Comparison of ENCODE assay signal across 16 mouse cellular contexts in the genomic region with DNA sequence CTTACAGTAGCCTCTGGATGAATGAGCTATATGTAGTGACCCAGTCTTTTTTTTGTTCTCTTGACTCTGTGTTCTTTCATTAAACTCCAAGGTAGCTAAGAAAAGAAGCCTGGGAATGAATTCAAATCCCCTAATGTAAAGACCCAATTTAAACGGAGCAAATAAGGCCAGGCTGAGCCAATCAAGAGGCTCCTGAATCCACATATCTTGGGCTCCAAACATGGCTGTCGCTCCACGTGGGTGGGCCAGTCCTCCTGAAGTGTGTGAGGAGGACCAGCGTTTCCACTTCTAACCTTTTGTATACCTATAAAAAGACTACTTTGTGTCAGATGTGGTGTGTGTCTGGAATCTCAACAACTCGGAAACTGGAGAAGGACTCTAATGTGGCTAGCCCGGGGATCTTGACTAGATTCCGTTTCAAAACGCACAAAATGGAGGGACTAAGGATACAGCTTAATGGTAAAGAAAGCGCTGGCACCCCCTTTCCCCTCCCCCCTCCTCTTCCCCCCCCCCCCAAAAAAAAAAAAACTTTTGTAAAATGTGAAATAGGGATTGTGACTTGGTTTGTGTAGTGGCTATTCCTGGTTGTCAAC.
"Had no signal": no experiment of that assay in that cellular context is flagged by ENCODE, and none has a peak within 500 bp of the region (broad histone marks: within the 10 kb centered on the region; RNA-seq: fewer than 3 reads in every experiment).

No protein-coding gene starts in this region.

- H3K9me3 ChIP-seq: neural tube, embryonic 13.5 days; neural tube, embryonic 15.5 days; stomach, embryonic 15.5 days had no signal

- H3K27ac ChIP-seq: neural tube, embryonic 13.5 days; neural tube, embryonic 15.5 days; stomach, embryonic 15.5 days; stomach, postnatal 0 days had no signal

- H3K36me3 ChIP-seq: stomach, embryonic 15.5 days had no signal

- H3K4me1 ChIP-seq: neural tube, embryonic 13.5 days; neural tube, embryonic 15.5 days; stomach, embryonic 15.5 days had no signal

- H3K4me3 ChIP-seq: neural tube, embryonic 13.5 days; neural tube, embryonic 15.5 days; stomach, embryonic 15.5 days had no signal

- DNase-seq: retina, postnatal 1 day; right cerebral cortex, adult 18-20 months; right cerebral cortex, postnatal 14 days; right cerebral cortex, postnatal 25 days; right cerebral cortex, postnatal 4 days; spleen, adult 18-20 months; thymus, adult 18-20 months; thymus, adult 2 months; thymus, postnatal 14 days; thymus, postnatal 25 days; thymus, postnatal 36 days; thymus, postnatal 4 days had no signal

- H3K27me3 ChIP-seq: neural tube, embryonic 13.5 days; neural tube, embryonic 15.5 days; stomach, embryonic 15.5 days had no signal
